Mouse (Mus musculus): Measurements from ENCODE around the gene Kxd1. TPM values are rescaled to one million over a fixed set of nuclear protein-coding genes. Genes with fewer than 3 reads are reported as not detected.

The Kxd1 gene
- polyA plus RNA-seq, 1 experiment from 2014 or later = 75.2 TPM

DNA sequence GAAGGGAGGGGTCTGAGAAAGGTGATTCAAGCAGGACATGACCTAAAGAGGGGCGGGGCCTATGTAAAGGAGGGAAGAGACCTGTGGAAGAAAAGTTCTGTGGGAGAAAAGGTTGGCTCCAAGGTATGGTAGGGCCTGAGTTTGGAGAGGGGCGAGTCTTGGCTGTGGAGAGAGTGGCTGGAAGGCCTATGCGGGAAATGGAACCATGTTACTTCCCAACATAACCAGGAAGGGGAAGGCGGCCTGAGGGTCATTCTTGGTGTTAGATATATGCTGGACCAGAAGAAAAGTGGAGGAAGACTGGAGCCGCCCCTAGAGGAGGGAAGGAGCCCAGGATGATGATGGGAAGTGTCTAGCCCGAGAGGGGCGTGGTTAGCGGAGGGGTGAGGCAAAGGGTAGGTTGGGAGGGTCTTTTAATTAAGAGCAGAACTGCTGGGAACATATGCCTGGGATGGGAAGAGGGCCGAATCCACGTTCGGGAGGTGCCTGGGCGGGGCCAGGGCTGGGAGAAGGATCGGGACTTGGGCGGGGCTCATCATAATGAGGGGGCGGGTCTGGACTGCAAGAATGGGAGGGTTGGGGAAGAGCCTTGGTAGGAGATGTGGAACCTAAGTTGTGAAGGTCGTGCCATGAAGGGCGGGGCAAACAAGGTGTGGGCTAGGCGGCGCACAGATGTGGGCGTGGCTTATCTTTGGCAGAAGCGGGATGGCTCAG is 50.3 kb downstream of the Kxd1 start:
- Histone ChIP-seq H3K36me3 (ENCODE audit: control insufficient read depth, insufficient read depth, low read length) (peaks cover 5% of the 10 kb centered on the region), H3K4me3 (ENCODE audit: low read depth, low read length) (peak overlapping the region; percentile 75), H3K27me3 (replicated peaks; ENCODE audit: control insufficient read depth, insufficient read depth, low read length) (peaks cover 20% of the 10 kb centered on the region), H3K9ac (ENCODE audit: low read depth, low read length) (peak overlapping the region; percentile 35; the same call in 1 of the 2 replicates), H3K9me3 (ENCODE audit: control insufficient read depth, low read length) (no peaks in the 10 kb centered on the region), H3K27ac (ENCODE audit: low read depth, low read length) (peak overlapping the region; percentile 70), H3K4me2 (peak overlapping the region; percentile 95), H3K4me1 (replicated peaks; ENCODE audit: control insufficient read depth, insufficient read depth, low read length) (peaks cover 20% of the 10 kb centered on the region)
- DNase-seq (ENCODE audit: low spot score) (peak; percentile 61), ATAC-seq (replicated peaks; ENCODE audit: low FRiP score) (peak; percentile 63)
- 2% methylated on average over 21 of the region's 21 CpGs for WGBS

DNA sequence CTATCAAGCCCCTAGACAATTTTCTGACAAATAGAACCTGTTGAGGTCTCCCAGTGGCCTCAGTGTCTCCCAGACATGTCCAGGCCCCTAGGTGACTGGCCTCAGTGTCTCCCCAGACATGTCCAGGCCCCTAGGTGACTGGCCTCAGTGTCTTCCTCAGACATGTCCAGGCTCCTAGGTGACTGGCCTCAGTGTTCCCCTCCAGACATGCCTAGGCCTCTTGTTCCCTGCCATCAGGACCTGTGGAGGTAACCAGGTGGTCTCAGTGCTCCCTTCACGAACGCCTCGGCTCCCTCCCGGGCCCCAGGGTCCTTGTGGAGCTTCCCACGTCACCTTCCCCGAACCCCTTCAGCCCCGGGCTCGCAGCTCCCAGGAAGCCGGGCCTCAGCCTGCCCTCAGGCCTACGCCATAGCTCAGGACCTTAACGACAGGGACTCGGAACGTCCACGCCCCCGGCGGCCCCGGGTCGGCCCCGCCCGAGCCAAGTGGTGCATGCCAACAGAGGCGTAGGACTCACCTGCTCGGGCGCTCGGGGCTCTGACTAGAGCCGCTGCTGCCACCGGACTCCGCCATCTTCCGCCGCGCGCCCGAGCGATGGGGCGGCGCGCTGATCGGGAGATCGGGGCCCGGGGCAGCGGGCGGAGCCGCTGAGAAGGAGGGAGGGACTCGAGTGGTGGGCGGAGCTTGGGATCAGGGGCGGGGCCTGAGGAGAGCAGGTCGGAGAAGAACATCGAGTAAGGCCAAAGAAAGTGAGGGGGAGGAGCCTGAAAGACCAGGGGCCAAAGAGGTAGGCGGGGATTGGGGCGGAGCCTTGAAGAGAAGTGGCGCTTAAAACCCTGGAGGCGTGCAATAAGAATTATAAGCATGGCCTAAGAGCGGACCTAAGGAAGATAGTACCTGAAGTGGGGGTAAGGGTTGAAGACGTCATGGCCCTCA is 51.2 kb downstream of the Kxd1 start, which contains the start of gene Klhl26:
Gene Klhl26 (minus strand): TSS at position 636 of the 936 bp plus-strand sequence.
- peak within 1 kb of the TSS; percentile 75 for H3K4me3 ChIP-seq (ENCODE audit: low read depth, low read length)
- under 1% methylated on average over 53 of the region's 53 CpGs for WGBS
- ATAC-seq (replicated peaks; ENCODE audit: low FRiP score) = peak; percentile 92
- peaks cover 20% of the 10 kb centered on the region for H3K4me1 ChIP-seq (replicated peaks; ENCODE audit: control insufficient read depth, insufficient read depth, low read length)
- H3K27ac ChIP-seq (ENCODE audit: low read depth, low read length) = peak within 1 kb of the TSS; percentile 70
- peak within 1 kb of the TSS; percentile 91 for H3K9ac ChIP-seq (ENCODE audit: low read depth, low read length)
- H3K4me2 ChIP-seq = peak within 1 kb of the TSS; percentile 95
- peaks cover 12% of the 10 kb centered on the region; the same call in 1 of the 2 replicates for H3K27me3 ChIP-seq (replicated peaks; ENCODE audit: control insufficient read depth, insufficient read depth, low read length)
- peak; percentile 98 for DNase-seq (ENCODE audit: low spot score)
- peaks cover 5% of the 10 kb centered on the region for H3K36me3 ChIP-seq (ENCODE audit: control insufficient read depth, insufficient read depth, low read length)
- H3K9me3 ChIP-seq (ENCODE audit: control insufficient read depth, low read length) = no peaks in the 10 kb centered on the region

DNA sequence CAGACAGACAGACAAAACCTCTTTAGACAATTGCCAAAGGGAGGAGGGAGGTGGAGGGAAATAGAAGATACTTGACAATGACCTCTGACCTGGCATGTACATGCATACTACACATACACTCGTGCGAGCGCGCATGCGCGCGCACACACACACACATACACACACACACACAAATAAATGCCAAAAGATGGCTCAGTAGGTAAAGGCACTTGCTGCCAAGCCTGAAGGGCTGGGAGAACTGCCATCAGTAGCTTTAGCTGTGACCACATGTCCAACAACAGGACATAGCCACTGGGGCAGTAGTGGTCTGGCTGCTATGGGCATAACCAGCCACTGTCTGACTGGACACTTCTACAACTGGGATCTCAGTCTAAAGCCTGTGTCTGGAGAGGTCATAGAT is 55.9 kb downstream of the Kxd1 start:
- no peak overlapping the region for H3K27ac ChIP-seq (ENCODE audit: low read depth, low read length)
- H3K4me1 ChIP-seq (replicated peaks; ENCODE audit: control insufficient read depth, insufficient read depth, low read length) = peaks cover 31% of the 10 kb centered on the region
- no peak for DNase-seq (ENCODE audit: low spot score)
- no peak for ATAC-seq (replicated peaks; ENCODE audit: low FRiP score)
- H3K4me2 ChIP-seq = no peak overlapping the region
- no peaks in the 10 kb centered on the region for H3K9me3 ChIP-seq (ENCODE audit: control insufficient read depth, low read length)
- no peak overlapping the region for H3K9ac ChIP-seq (ENCODE audit: low read depth, low read length)
- peaks cover 5% of the 10 kb centered on the region for H3K36me3 ChIP-seq (ENCODE audit: control insufficient read depth, insufficient read depth, low read length)
- WGBS = 97% methylated on average over 7 of the region's 7 CpGs
- no peak overlapping the region for H3K4me3 ChIP-seq (ENCODE audit: low read depth, low read length)
- no peaks in the 10 kb centered on the region for H3K27me3 ChIP-seq (replicated peaks; ENCODE audit: control insufficient read depth, insufficient read depth, low read length)

DNA sequence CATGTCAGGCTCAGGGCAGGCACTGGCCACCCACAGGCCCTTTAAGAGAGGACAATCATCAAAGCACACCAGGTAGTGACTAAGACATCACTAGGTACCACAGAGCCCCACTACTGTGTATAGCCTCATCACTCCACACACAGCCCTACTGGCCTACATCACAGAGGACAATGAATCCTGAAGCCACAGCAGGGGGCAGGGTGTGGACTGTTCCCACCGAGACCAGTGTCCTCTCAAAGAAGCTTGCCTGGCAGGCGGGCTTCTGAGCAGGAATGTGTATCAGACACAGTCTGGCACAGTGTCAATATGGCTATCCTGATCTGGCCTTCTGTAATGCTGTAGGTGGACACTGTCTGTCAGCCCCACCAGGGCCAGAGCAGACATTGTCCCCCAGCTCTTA is 57.8 kb downstream of the Kxd1 start:
- peaks cover 27% of the 10 kb centered on the region for H3K4me1 ChIP-seq (replicated peaks; ENCODE audit: control insufficient read depth, insufficient read depth, low read length)
- DNase-seq (ENCODE audit: low spot score) (no peak), ATAC-seq (replicated peaks; ENCODE audit: low FRiP score) (0 out of 2 replicates have a peak, but pooled peaks have one; percentile 5)
- H3K9ac ChIP-seq (ENCODE audit: low read depth, low read length) = no peak overlapping the region; the same call in 1 of the 2 replicates
- no peaks in the 10 kb centered on the region for H3K27me3 ChIP-seq (replicated peaks; ENCODE audit: control insufficient read depth, insufficient read depth, low read length)
- no peak overlapping the region for H3K4me3 ChIP-seq (ENCODE audit: low read depth, low read length)
- no peak overlapping the region for H3K4me2 ChIP-seq
- H3K27ac ChIP-seq (ENCODE audit: low read depth, low read length) = no peak overlapping the region
- H3K36me3 ChIP-seq (ENCODE audit: control insufficient read depth, insufficient read depth, low read length) = peaks cover 2% of the 10 kb centered on the region
- 67% methylated on average over 2 of the region's 2 CpGs for WGBS
- H3K9me3 ChIP-seq (ENCODE audit: control insufficient read depth, low read length) = no peaks in the 10 kb centered on the region

DNA sequence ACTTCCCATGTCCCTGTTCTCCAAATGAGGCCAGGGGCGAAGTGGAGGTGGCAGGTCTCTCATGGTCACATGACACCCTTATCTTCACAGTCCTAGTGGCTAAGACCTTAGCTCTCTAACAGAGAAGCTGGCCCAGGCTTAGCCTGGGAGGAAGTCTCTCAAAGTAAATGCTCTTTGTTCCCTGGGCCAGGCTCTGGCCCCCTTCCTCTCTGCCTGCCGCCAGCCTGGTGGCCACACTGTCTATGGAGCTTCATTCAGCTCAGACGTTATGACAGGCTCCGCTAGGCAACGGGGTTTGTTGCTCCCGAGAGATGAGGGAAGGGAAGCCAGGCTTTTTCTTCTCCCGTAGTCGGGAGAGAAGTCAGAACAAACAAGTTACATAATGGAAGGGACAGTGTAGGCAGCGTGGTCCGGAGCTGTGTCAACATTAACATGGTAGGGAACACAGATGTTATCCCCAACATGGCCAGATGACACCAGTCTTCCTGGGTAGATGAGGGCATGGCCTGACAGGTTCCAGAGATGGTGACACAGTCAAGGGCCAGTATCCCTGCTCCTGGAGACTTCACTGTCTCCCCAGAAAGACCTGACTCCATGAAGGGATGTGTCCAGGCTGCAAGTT is 58.4 kb downstream of the Kxd1 start:
- H3K27ac ChIP-seq (ENCODE audit: low read depth, low read length) = no peak overlapping the region
- DNase-seq (ENCODE audit: low spot score) (no peak), ATAC-seq (replicated peaks; ENCODE audit: low FRiP score) (peak; percentile 35; the same call in 1 of the 2 replicates)

DNA sequence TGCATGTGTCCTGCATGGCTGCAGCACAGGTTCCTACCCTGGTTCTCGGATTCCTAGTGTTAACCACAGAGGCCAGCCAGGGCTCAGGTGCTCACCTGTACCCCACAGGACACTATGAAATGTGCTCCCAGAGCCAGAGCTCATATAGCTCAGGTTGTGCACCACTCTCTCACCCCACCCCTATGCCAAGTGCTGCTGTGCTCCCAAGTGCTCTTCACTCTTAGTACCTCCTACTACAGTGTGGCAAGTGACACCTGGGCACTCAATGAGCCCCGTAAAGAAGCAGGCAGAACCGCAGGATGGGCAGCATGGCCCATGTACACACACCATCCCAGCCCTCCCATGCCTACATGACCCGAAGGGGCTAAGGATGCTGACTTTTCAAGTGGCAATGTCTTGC is 59.0 kb downstream of the Kxd1 start:
- no peak for ATAC-seq (replicated peaks; ENCODE audit: low FRiP score)
- WGBS = 84% methylated on average over 4 of the region's 4 CpGs
- no peak overlapping the region for H3K4me3 ChIP-seq (ENCODE audit: low read depth, low read length)

More for the DNA sequence above, 58.4 kb downstream of the Kxd1 start:
- H3K27me3 ChIP-seq (replicated peaks; ENCODE audit: control insufficient read depth, insufficient read depth, low read length) = no peaks in the 10 kb centered on the region
- H3K9ac ChIP-seq (ENCODE audit: low read depth, low read length) = no peak overlapping the region; the same call in 1 of the 2 replicates
- 40% methylated on average over 10 of the region's 10 CpGs for WGBS
- H3K9me3 ChIP-seq (ENCODE audit: control insufficient read depth, low read length) = no peaks in the 10 kb centered on the region
- H3K4me1 ChIP-seq (replicated peaks; ENCODE audit: control insufficient read depth, insufficient read depth, low read length) = peaks cover 27% of the 10 kb centered on the region
- H3K4me3 ChIP-seq (ENCODE audit: low read depth, low read length) = no peak overlapping the region
- H3K36me3 ChIP-seq (ENCODE audit: control insufficient read depth, insufficient read depth, low read length) = peaks cover 1% of the 10 kb centered on the region
- H3K4me2 ChIP-seq = peak overlapping the region; percentile 22; the same call in 1 of the 2 replicates

DNA sequence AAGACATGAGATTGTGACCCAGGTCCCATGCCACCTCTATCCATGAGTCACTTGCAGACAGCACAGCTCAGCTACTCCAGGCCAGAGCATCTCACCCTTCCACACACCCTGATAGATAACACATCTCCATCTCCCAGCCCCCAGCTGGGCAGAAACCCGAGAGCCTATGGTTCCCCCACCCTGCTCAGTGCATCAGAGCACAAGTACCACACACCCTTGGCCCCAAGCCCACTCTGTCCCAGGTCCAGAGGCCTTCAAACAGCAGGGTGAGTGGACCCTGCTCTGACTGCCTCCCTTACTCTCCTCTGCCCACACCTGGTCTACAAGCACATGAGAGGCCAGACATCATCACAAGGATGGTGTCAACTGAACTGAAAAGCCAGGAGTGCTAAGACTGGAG is 59.8 kb downstream of the Kxd1 start:
- Histone ChIP-seq H3K4me1 (replicated peaks; ENCODE audit: control insufficient read depth, insufficient read depth, low read length) (peaks cover 27% of the 10 kb centered on the region), H3K36me3 (ENCODE audit: control insufficient read depth, insufficient read depth, low read length) (no peaks in the 10 kb centered on the region; the same call in 1 of the 2 replicates), H3K27me3 (replicated peaks; ENCODE audit: control insufficient read depth, insufficient read depth, low read length) (no peaks in the 10 kb centered on the region), H3K4me2 (no peak overlapping the region), H3K27ac (ENCODE audit: low read depth, low read length) (no peak overlapping the region), H3K4me3 (ENCODE audit: low read depth, low read length) (no peak overlapping the region), H3K9me3 (ENCODE audit: control insufficient read depth, low read length) (no peaks in the 10 kb centered on the region), H3K9ac (ENCODE audit: low read depth, low read length) (no peak overlapping the region)
- no peak for ATAC-seq (replicated peaks; ENCODE audit: low FRiP score)
- 65% methylated on average over 1 of the region's 1 CpGs for WGBS
- no peak for DNase-seq (ENCODE audit: low spot score)

More for the DNA sequence above, 59.0 kb downstream of the Kxd1 start:
- no peaks in the 10 kb centered on the region for H3K27me3 ChIP-seq (replicated peaks; ENCODE audit: control insufficient read depth, insufficient read depth, low read length)
- no peaks in the 10 kb centered on the region; the same call in 1 of the 2 replicates for H3K36me3 ChIP-seq (ENCODE audit: control insufficient read depth, insufficient read depth, low read length)
- H3K4me2 ChIP-seq = no peak overlapping the region; the same call in 1 of the 2 replicates
- H3K9me3 ChIP-seq (ENCODE audit: control insufficient read depth, low read length) = no peaks in the 10 kb centered on the region
- no peak for DNase-seq (ENCODE audit: low spot score)
- H3K27ac ChIP-seq (ENCODE audit: low read depth, low read length) = no peak overlapping the region
- H3K9ac ChIP-seq (ENCODE audit: low read depth, low read length) = no peak overlapping the region
- peaks cover 27% of the 10 kb centered on the region for H3K4me1 ChIP-seq (replicated peaks; ENCODE audit: control insufficient read depth, insufficient read depth, low read length)

DNA sequence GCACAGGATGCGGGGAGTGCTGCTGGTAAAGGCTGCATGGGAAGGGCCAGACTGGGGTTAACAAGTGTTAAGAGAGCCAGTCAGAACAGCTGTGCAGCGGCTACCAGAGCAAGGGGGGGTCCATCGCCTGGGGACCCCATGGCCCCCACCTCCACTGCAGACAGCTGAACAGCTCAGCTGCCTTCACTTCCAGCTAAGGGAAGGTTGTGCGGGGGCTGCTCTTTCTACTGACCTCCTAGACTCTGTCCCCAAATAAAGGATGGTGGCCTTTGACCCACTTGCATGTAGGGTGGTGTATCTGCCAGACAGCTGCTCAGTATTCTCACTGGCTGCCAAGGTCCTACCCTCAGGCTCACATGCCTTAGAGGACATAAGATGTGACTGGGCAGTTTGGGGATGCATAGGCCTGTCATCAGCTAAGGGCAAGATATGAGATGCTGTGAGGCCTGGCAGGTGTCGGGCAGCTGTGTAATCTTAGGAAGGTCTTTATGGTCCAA is 60.5 kb downstream of the Kxd1 start:
- peaks cover 27% of the 10 kb centered on the region for H3K4me1 ChIP-seq (replicated peaks; ENCODE audit: control insufficient read depth, insufficient read depth, low read length)
- no peaks in the 10 kb centered on the region for H3K27me3 ChIP-seq (replicated peaks; ENCODE audit: control insufficient read depth, insufficient read depth, low read length)
- H3K4me2 ChIP-seq = no peak overlapping the region
- no peak overlapping the region for H3K9ac ChIP-seq (ENCODE audit: low read depth, low read length)
- DNase-seq (ENCODE audit: low spot score) (no peak), ATAC-seq (replicated peaks; ENCODE audit: low FRiP score) (no peak)
- WGBS = 70% methylated on average over 5 of the region's 5 CpGs
- H3K36me3 ChIP-seq (ENCODE audit: control insufficient read depth, insufficient read depth, low read length) = no peaks in the 10 kb centered on the region; the same call in 1 of the 2 replicates
- no peak overlapping the region for H3K4me3 ChIP-seq (ENCODE audit: low read depth, low read length)
- H3K9me3 ChIP-seq (ENCODE audit: control insufficient read depth, low read length) = no peaks in the 10 kb centered on the region
- no peak overlapping the region for H3K27ac ChIP-seq (ENCODE audit: low read depth, low read length)
